Mouse (Mus musculus): ENCODE data around the gene Ttc27. TPM values are rescaled to one million over a fixed set of nuclear protein-coding genes. Genes with fewer than 3 reads are reported as not detected.

Ttc27 gene
- total RNA-seq, 1 experiment from 2014 or later: 16.9 TPM

DNA sequence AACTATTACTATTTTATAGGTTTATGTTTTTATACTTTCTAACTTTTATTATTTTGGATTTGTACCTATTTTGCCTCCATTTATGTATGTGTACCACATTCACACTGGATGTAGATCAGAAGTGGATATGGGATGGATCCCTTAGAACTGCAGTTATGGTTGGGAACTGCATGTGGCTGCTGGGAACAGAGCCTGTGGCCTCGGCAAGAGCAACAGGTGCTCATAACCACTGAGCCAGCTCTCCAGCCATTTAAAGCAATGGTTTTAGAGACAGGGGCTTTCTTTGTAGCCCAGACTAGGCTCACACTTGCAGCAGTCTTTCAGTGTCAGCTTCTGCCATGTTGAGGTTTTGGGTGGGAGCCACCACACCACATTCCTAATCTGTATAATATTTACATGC, 32.1 kb downstream of the Ttc27 start:
- ATAC-seq (replicated peaks; ENCODE audit: insufficient number of reproducible peaks, low FRiP score, low TSS enrichment, poor library complexity, severe bottlenecking): no peak

DNA sequence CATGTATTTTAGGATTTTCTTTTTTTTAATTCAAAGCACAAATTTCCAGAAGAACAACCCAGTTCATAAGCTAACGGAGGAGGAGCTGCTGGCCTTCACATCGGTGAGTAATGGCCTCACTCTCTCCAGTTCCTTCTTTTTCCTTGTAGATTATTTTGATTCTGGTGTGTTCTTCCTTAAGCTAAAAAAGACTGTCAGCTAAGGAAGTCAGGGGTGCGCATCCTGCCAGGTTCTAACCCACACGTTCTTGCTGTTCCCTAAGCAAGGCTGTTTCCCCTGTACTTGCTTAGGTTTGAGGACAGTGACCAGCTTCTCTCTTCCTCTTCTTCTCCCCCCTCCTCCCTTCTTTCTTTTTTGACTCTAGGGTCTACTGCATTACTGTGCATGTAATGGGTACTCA, 33.5 kb downstream of the Ttc27 start:
- ATAC-seq (replicated peaks; ENCODE audit: insufficient number of reproducible peaks, low FRiP score, low TSS enrichment, poor library complexity, severe bottlenecking): no peak

DNA sequence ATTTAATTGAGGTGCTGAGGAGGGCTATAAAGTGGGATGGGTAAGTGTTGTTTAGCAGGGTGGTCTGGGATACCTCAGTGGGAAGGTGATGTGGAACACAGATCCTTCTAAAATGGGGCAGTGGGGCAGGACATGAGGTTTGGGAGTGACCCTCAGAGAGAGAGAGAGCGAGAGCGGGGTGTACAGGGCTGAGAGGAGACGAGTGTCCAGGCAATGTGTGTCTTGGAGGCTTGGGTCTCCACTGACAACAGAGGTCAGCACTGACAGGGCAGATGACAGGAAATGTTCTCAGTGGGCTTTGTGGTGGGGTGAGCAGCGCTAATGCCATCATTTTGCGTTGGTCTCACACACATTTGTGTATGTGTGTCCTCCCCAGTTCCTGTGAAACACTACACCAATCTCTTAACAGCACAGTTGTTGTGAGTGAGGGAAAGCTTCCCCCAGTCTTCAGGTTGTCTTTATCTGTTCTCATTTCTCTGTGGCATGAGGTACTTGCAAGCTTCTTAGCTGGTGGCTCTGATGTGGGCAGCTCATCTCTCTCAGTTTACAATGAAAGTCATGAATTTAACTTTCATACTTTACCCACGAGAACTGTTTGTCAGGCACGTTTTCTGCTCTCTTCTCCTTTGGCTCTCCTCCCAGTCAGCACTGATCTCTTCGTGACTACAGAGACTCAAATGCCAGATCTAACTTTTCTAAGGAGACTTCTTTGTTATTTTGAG, 35.5 kb downstream of the Ttc27 start:
- ATAC-seq (replicated peaks; ENCODE audit: insufficient number of reproducible peaks, low FRiP score, low TSS enrichment, poor library complexity, severe bottlenecking): no peak

DNA sequence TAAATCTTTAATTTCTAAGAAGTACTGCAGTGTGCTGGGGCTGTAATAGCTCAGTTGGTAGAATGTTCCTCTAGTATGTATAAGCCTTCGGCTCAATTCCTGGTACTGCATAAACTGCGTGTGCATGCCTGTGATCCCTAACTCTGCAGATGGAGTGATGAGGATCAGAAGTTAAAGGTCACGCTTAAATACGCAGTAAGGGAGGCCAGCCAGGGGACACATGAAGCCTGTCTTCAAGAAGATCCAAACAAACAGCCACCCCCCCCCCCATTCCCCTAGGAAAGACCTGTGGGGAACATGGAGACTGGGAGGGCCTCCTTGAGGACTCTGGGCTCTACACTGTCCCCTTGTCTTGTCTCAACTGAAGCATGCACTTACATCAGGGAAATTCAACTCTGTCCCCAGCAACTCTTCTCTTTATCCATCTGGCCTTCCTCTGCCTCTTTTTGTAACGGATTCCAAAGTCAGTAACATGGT, 36.1 kb downstream of the Ttc27 start:
- no peak for ATAC-seq (replicated peaks; ENCODE audit: insufficient number of reproducible peaks, low FRiP score, low TSS enrichment, poor library complexity, severe bottlenecking)

DNA sequence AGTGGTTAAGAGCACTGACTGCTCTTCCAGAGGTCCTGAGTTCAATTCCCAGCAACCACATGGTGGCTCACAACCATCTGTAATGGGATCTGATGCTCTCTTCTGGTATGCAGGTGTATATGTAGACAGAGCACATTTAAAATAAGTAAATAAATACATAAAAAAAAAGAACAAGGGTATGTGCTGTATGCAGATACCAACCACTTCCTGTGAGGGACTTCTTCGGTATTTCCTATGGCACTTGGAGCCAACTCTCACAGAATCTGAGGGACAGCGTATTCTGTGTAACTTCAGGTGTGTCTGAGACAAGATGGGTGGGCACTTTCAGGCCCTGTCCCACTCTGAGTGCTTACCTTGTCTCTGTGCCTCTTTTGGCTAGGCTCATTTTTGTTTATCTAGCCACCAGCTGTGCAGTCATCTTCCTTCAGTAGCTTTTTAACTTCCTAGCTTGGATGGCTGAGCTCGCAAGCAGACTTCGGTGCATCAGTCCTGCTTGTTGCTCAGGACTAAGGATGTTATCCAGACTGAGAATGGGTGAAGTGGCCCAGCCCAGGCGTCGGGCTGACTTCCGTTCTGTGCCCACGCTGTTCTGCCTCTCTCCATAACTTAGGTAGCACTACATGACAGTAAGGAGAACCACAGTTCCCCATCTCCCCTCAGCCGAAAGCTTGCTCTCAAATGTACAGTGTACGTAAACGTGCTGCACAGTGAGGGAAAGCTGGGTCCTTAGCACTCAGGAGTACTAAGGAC, 37.0 kb downstream of the Ttc27 start:
- no peak for ATAC-seq (replicated peaks; ENCODE audit: insufficient number of reproducible peaks, low FRiP score, low TSS enrichment, poor library complexity, severe bottlenecking)

DNA sequence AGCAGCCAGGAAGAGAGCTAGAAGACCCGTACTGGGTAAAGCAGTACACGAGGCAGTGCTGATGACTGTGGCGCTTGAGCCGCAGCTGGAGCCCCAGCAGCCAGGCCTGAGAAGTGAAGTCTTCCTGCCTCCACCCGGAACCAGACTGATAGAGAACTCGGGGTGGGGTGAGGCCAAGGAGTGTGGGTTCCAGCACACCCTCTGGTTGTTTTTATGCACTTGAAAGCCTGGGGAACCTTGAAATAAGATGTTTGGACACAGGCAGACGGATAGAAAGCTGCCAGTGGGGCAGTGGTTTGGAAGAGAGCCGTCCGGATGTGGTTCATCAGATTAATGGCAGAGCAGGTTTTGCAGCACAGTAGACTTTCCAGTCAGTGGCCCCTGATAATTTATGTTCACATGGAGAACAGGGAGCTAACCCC, 51.9 kb downstream of the Ttc27 start:
- no peak for ATAC-seq (replicated peaks; ENCODE audit: insufficient number of reproducible peaks, low FRiP score, low TSS enrichment, poor library complexity, severe bottlenecking)

DNA sequence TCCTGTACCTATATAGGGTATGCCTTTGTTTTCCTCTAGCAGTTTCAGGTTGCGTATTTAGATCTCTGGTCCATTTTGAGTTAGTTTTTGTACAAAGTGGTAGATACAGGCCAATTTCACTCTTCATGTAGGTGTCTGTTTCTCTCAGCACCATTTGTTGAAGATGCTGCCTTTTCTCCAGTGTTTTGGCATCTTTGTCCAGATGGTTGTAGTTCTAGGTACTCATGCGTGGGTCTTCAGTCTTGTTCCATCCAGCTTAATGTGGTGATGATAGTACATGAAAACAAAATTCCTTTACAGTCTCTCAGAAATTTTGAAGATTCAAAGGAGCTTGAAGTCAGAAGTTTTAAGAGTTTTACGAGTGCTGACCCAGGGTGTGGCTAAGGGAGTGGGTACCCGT, 54.8 kb downstream of the Ttc27 start:
- no peak for ATAC-seq (replicated peaks; ENCODE audit: insufficient number of reproducible peaks, low FRiP score, low TSS enrichment, poor library complexity, severe bottlenecking)

DNA sequence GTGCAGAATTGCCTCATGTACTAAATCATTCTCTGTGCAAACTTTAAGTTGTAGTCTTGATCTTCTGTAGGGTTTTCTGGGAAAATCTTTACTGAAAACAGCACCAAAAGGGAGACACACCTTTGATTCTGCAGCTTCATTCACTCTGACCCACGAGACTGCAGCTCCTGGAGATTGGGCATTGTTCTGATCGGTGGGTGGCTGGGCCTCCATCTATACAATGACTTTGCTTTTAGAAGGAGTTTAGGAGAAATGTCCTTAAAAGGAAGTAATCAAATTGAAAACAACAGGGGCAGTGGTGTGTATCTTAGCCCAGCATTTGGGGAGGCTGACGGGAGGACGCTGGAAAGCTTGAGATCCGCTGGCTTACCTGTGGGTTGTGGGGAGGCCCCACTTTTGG, 56.0 kb downstream of the Ttc27 start:
- no peak for ATAC-seq (replicated peaks; ENCODE audit: insufficient number of reproducible peaks, low FRiP score, low TSS enrichment, poor library complexity, severe bottlenecking)

DNA sequence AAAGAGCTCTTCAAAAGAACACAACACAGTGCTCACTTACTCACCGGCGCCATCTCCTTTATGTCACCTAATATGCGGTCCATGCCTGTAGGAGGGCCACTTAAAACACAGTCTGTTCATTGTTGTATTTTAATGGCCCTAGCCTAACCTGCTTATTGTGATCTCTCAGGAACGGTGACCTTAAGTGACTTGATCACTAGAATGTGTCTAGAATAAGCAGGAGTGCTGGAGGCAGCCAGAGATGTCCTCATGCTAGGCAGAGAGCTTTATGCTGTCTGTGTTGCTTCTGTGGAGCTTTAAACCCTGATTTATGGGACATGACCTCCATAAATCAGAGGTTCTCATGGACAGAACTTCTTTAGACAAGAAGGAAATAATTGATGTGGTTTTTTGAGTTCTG, 62.6 kb downstream of the Ttc27 start:
- no peak for ATAC-seq (replicated peaks; ENCODE audit: insufficient number of reproducible peaks, low FRiP score, low TSS enrichment, poor library complexity, severe bottlenecking)

DNA sequence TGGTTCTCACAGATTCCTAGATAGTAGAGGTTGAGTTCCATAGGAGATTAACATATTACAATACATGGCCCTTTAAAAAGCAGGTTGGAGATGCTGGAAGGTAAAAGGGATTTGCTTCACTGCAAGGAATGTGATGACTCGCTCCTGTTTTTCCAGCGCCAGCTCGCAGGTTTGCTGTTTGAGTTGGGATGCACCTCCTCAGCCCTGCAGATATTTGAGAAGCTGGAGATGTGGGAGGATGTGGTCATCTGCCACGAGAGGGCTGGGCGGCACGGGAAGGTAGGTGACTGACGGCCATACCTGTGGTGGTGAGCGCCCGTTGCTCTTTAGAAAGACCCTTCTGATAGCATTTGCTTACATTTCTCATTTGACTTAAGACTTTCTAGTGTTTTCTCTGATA, 63.1 kb downstream of the Ttc27 start:
- no peak for ATAC-seq (replicated peaks; ENCODE audit: insufficient number of reproducible peaks, low FRiP score, low TSS enrichment, poor library complexity, severe bottlenecking)

DNA sequence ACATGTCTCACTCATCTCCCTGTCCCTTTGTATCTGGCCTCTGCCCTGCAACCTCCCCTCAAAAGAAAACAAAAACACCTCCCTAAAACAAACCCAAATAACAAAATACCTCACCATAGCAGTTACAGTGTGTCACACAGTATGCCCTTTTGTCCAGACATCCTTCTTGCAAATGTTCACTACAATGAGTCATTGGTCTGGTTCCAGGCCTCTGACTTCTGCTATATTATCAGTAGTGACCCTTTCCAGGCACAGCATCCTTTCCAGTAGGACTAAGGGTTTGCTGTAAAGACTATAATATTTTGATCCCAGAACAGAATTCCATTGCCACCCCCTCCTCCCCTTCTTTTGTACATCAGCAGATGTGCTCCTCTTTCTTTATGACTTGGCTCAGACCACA, 64.4 kb downstream of the Ttc27 start:
- ATAC-seq (replicated peaks; ENCODE audit: insufficient number of reproducible peaks, low FRiP score, low TSS enrichment, poor library complexity, severe bottlenecking): no peak

DNA sequence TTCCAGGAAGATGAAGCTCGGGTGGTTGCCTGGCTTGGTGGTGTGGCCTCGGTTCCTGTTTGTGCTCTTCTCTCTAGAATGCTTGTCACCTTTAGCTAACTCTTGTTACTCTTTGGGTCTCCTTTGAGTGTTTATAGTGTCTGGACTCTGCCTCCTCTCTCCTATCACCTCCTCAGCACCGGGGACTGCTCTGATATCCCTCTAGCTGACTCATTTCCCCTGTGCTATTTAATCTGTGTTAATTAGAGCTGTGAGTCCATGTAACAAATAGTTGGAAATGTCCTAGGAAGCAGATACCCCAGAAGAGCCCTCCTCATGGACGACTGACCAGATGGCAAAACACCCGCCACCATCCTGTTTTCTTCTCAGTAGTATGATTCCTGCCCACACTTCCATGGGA, 68.1 kb downstream of the Ttc27 start:
- no peak for ATAC-seq (replicated peaks; ENCODE audit: insufficient number of reproducible peaks, low FRiP score, low TSS enrichment, poor library complexity, severe bottlenecking)

DNA sequence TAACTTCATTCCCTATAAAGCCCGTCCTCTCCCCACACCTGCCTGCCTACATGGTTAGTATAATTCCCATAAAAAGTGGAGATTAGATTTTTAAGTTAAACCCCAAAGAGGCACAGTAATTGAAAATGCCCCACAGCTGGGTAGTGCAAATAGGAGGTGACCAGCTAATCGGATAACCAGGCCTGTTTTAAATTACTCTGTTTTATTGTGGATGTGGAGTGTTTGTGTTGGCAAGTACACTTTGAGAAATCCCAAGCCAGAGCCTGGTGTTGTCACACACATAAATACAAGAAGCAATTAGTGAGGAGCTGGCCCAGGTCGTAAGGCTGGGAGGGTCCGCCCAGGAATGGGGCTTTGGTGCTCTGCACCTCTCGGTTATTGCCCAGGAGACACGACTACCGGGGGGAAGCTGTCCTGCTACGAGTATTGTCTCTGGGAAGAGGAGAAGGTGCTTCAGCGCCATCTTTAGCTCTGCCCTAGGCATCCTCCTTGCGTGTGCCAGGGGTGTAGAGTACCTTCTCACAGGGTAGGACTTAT, 68.7 kb downstream of the Ttc27 start:
- ATAC-seq (replicated peaks; ENCODE audit: insufficient number of reproducible peaks, low FRiP score, low TSS enrichment, poor library complexity, severe bottlenecking): no peak

DNA sequence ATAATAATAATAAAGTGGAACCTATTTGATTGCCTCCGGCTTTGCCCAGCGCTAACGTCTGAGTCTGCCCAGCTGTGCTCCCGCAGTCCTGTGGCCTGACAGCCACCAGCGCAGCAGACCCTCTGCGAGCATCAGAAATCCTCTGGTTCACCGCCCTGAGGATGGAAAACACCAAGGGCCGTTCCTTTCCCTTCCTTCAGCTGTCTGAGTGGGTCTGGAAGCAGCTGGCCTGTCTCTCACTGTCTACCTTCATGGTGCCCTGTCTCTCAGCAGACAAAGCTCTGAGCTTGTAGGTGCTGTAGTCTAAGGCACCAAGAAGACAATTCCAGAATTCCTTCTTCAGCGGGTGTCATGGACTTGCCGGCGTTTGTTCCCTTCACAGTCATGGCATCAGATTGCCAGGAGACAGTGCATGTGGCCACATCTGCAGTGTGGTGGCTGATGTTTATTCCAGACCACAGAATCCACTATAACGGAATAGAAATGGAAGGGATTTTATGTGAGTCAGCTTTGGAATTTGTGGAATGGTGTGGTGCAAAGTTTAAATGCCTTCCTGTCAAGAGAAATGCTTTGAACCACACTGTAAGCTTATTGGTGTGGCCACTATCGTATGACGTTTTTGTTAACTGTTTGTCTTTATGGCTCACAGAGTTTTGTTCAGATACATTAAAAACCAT, 78.6 kb downstream of the Ttc27 start:
- no peak for ATAC-seq (replicated peaks; ENCODE audit: insufficient number of reproducible peaks, low FRiP score, low TSS enrichment, poor library complexity, severe bottlenecking)

DNA sequence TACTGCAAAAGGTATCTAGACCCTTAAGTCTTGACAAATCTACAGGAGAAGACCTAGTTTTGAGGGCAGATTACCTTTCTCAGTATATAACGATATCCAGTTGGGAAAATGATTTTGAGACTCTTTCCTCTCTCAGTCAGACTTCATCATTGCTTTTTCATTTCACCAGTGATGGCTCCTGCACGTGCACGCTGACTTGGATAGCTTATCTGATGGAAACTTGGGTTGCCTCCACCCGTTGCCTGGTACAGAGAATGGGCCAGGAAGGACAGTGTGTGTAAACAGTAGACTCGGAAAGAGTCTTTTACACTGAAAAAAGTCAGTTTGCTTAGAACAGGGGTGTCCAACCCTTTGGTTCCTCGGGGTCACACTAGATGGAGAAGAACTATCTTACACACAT, 82.3 kb downstream of the Ttc27 start:
- ATAC-seq (replicated peaks; ENCODE audit: insufficient number of reproducible peaks, low FRiP score, low TSS enrichment, poor library complexity, severe bottlenecking): no peak

DNA sequence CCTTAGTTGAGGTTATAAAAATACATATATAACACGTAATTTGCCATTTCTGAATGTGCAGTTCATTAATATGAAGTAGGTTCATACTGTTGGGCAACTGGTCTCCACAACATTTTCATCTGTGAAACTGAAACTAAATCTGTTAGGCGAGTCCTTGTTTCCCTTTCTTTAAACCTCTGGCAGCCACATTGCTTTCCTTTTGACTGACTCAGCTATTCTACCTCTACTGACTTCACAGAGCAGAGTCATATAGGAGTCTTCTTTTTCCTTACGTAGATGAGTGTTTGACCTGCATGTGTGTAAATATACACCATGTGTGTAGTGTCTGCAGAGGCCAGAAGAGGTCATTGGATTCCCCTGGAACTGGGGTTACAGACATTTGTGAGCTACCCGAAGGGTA, 85.2 kb downstream of the Ttc27 start:
- ATAC-seq (replicated peaks; ENCODE audit: insufficient number of reproducible peaks, low FRiP score, low TSS enrichment, poor library complexity, severe bottlenecking): peak; percentile 41; the same call in 1 of the 2 replicates

DNA sequence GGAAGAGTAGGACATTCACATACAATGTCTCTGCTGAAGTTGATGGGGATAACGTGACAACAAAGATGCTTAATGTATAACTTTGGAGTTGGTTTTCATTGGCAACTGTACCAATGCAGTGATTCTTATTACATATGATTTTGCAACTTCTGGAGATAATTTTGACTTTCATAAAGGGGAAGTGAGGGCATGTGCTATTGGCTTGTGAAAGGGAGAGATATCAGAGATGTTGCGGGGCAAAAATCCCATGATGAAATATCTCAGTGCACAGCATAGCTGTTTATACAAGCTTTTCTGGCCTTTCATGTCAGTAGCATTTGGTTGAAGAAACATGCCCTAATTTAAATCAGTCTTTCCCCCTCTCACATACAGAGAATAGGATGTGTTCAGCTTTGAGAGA, 86.3 kb downstream of the Ttc27 start:
- ATAC-seq (replicated peaks; ENCODE audit: insufficient number of reproducible peaks, low FRiP score, low TSS enrichment, poor library complexity, severe bottlenecking): peak; percentile 11; the same call in 1 of the 2 replicates

DNA sequence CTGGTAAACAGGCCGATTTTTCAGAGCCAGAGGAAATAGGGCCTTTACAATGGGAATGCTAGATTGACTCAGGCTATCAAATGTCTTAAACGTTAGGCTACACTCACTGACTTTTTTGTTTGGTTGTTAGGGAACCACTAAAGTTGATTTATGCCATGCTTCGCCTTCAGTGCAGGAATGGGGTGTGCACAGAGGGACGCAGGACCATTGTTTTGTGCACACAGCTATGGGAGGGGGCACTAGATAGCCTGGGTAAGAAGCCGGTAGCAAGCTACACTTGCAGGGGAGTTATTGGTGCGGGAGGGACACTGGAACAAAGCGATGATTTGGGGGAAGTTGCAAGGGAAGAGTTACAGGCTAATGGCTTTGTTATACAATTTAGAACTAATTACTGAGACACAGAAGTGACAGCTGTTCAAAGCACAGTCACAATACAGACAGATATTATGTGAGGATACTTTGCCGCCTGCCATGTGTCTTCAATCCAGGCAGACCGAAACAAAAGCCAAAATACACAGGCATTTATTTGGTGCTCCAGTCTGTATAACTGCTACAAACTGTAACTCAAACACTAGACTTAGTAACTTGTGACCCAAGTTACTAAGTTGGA, 86.9 kb downstream of the Ttc27 start:
- no peak for ATAC-seq (replicated peaks; ENCODE audit: insufficient number of reproducible peaks, low FRiP score, low TSS enrichment, poor library complexity, severe bottlenecking)
